Mouse (Mus musculus): ENCODE data around the gene Vash2. TPM values are rescaled to one million over a fixed set of nuclear protein-coding genes. Genes with fewer than 3 reads are reported as not detected.
"Not testable (repeated sequence)": the region's sequence is repeated elsewhere in the genome, so short reads cannot be mapped to it uniquely, and the experiment has no call there.

Vash2 gene
- polyA plus RNA-seq, 1 experiment from 2014 or later: 81.0 TPM

GRCm38 (mm10) chr1:190944109-190944760 is 34.9 kb downstream of the Vash2 start:
- H3K9me3 ChIP-seq (replicated peaks): no peaks in the 10 kb centered on the region
- no peak overlapping the region for H3K4me2 ChIP-seq (replicated peaks)
- H3K4me3 ChIP-seq: no peak overlapping the region
- peaks cover 82% of the 10 kb centered on the region for H3K36me3 ChIP-seq
- no peaks in the 10 kb centered on the region for H3K4me1 ChIP-seq
- 56% methylated on average over 6 of the region's 6 CpGs for WGBS
- ATAC-seq (ENCODE audit: low FRiP score): peak; percentile 64; the same call in 1 of the 2 replicates
- no peak overlapping the region for H3K9ac ChIP-seq
- no peak overlapping the region for H3K27ac ChIP-seq
- no peaks in the 10 kb centered on the region for H3K27me3 ChIP-seq

DNA sequence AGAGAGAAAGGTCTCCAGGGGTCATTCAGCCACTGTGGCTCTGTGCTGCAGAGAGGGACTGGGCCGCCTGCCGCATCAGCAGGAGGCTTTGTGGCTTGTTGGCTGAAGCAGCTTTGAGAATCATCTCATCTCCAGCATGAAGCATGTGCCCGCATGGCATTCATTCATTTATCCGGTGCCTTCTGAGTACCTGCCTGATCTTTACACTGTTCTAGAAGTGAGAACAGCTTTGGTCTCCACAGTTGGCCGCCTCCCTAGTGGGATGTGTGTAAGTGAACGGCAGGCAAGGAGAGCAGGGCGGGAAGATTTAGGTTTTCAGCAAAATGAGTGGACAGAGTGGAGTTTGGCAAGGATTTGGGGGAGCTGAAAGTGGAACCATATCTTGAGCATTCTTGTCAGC is 39.3 kb downstream of the Vash2 start:
- no peak for ATAC-seq (ENCODE audit: low FRiP score)
- WGBS: 77% methylated on average over 7 of the region's 7 CpGs
- Histone ChIP-seq H3K27me3 (no peaks in the 10 kb centered on the region), H3K4me2 (replicated peaks) (no peak overlapping the region), H3K4me1 (no peaks in the 10 kb centered on the region), H3K27ac (no peak overlapping the region), H3K9me3 (replicated peaks) (no peaks in the 10 kb centered on the region), H3K4me3 (no peak overlapping the region), H3K36me3 (peaks cover 63% of the 10 kb centered on the region), H3K9ac (no peak overlapping the region)

DNA sequence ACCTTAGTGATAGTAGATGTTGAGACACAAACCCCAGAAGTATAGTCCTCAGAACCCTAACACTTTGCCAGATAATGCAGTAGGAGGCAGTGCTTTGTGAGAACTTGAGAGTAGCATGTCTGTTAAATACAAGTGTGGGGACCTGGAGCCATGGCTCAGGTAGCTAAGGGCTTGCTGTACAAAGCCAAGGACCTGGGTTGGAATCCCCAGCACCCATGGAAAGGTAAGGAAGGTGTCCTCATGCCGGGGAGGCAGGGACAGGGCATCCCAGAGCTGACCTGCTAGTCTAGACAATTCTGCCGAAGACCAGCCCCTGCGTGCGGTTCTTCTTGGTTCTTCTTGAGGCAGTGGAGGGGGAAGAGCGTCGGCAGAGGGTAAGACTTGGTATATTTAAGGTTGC is 48.9 kb downstream of the Vash2 start:
- ATAC-seq (ENCODE audit: low FRiP score): no peak
- Histone ChIP-seq H3K9me3 (replicated peaks) (no peaks in the 10 kb centered on the region), H3K4me2 (replicated peaks) (no peak overlapping the region), H3K36me3 (peaks cover 22% of the 10 kb centered on the region), H3K9ac (no peak overlapping the region), H3K4me3 (no peak overlapping the region), H3K27ac (no peak overlapping the region), H3K4me1 (peaks cover 17% of the 10 kb centered on the region), H3K27me3 (no peaks in the 10 kb centered on the region)
- WGBS: 94% methylated on average over 6 of the region's 6 CpGs

DNA sequence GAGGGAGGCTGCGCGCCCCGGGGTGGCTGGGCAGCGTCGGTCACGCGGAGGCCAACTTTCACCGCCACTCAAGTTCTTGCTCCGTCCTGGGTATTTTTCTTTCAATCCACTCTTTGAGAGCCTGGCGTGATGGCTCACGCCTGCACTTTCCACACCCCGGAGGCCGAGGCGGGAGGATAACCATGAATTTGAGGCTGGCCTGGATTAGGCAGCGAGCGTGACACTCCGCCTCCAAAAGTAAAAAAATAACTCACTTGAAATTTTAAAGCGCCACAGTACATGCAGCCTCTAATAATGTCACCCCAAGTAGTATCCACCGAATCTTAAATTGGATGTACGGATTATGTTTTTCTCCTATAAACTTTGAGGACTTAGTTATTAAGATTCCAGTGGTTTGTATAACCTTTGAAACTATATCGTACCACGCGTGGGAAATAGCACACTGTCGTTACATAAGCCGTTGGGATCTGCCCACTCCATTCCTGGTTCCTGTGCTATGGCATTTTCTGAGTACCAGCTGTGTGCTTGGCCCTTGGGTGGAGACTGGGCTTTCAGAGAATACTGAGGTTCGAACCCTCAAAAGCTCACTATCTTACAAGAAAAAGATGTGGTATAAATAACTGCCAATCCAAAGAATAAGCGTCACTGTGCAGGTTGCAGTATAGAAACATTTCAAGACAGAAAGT is 49.9 kb downstream of the Vash2 start:
- Histone ChIP-seq H3K27me3 (no peaks in the 10 kb centered on the region), H3K4me2 (replicated peaks) (peak overlapping the region; percentile 84), H3K4me3 (peak overlapping the region; percentile 75), H3K36me3 (peaks cover 12% of the 10 kb centered on the region), H3K4me1 (peaks cover 17% of the 10 kb centered on the region), H3K9me3 (replicated peaks) (no peaks in the 10 kb centered on the region), H3K9ac (peak overlapping the region; percentile 94), H3K27ac (peak overlapping the region; percentile 100)
- ATAC-seq (ENCODE audit: low FRiP score): peak; percentile 44; the same call in 1 of the 2 replicates
- WGBS: 9% methylated on average over 27 of the region's 27 CpGs

- no peaks in the 10 kb centered on the region for H3K9me3 ChIP-seq (replicated peaks)
- H3K4me2 ChIP-seq (replicated peaks): peak overlapping the region; percentile 84
- peak overlapping the region; percentile 94 for H3K9ac ChIP-seq
- H3K27me3 ChIP-seq: no peaks in the 10 kb centered on the region
- peak overlapping the region; percentile 100 for H3K27ac ChIP-seq
- under 1% methylated on average over 36 of the region's 79 CpGs for WGBS
- H3K36me3 ChIP-seq: 0 out of 2 replicates have a peak, but pooled peaks cover 6% of the 10 kb centered on the region
- ATAC-seq (ENCODE audit: low FRiP score): peak; percentile 98
- H3K4me1 ChIP-seq: peaks cover 17% of the 10 kb centered on the region
- H3K4me3 ChIP-seq: peak overlapping the region; percentile 75
These were observed 50.6 kb downstream of the Vash2 start for GRCm38 (mm10) chr1:190928370-190929009.

DNA sequence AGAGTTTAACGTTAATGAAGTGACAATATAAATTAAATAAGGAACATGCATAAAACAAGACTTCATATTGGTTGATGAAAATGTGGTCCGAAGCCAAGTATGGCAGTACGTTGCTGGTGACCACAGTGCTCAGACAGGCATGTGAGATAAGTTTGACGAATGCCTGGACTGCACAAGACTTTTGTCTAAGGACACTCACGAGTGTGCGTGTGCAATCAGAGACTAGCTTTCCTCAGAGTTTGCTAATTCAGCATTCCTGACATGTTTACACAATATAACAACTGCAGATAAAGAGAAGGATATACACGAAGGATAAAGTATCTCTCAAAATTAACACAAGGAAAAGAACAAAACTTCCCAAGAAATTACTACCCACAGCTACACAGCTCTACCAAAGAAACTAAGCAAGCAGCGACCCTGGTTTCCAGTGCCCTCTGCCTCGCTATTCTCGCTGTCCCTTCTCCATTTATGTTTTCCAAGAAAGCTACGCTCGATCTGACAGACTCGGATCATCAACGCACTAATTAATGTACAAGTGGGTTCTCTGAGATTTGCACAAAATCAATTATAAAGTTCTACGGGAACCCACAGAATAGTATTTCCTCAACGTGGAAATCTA is 51.2 kb downstream of the Vash2 start:
- H3K27ac ChIP-seq: peak overlapping the region; percentile 100
- 0 out of 2 replicates have a peak, but pooled peaks cover 3% of the 10 kb centered on the region for H3K36me3 ChIP-seq
- H3K4me3 ChIP-seq: peak overlapping the region; percentile 75
- peak overlapping the region; percentile 94 for H3K9ac ChIP-seq
- no peaks in the 10 kb centered on the region for H3K27me3 ChIP-seq
- ATAC-seq (ENCODE audit: low FRiP score): peak; percentile 47
- 25% methylated on average over 16 of the region's 16 CpGs for WGBS
- H3K4me1 ChIP-seq: peaks cover 17% of the 10 kb centered on the region
- H3K9me3 ChIP-seq (replicated peaks): no peaks in the 10 kb centered on the region
- H3K4me2 ChIP-seq (replicated peaks): peak overlapping the region; percentile 84

DNA sequence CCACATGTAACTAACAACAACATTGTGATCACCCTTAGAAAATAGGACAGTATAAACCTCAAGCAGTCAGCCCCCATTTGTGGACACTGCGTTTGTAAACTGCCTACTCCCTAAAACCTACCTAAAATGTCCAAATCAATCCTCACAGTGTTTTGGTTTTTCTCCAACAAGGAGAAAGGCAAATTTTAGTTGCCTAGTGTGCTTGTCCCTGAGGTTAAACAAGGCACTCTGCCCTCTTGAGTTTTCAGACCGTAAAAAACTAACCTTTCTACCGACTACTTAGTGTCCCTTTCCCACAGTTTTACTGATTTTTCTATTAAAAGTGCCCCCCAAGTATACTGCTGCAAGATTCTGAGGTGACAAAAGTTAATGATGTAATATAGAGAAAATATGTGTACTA is 51.8 kb downstream of the Vash2 start:
- Histone ChIP-seq H3K4me2 (replicated peaks) (peak overlapping the region; percentile 84), H3K4me3 (no peak overlapping the region), H3K4me1 (peaks cover 17% of the 10 kb centered on the region), H3K9me3 (replicated peaks) (no peaks in the 10 kb centered on the region), H3K27me3 (no peaks in the 10 kb centered on the region), H3K9ac (no peak overlapping the region), H3K36me3 (no peaks in the 10 kb centered on the region), H3K27ac (no peak overlapping the region)
- no peak for ATAC-seq (ENCODE audit: low FRiP score)
- 95% methylated on average over 3 of the region's 3 CpGs for WGBS

DNA sequence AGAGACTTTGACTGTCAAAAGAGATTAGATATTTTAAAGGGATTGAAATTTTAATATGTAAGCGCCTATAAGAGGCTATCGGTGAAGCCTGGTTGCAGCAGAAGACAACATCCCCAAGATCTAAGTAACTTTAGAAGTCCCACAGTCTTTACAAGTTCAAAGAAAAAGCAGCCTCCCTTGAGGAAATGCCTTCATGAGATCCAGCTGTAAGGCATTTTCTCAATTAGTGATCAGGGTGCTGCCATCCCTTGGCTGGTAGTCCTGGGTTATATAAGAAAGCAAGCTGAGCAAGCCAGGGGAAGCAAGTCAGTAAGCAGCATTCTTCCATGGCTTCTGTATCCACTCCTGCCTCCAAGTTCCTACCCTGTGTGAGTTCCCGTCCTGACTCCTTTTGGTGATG is 54.3 kb downstream of the Vash2 start, which contains the start of gene Angel2:
Gene Angel2 (plus strand): TSS at position 301 of the 400 bp plus-strand sequence.
- H3K27ac ChIP-seq; H3K4me2 ChIP-seq (replicated peaks); H3K36me3 ChIP-seq; ATAC-seq (ENCODE audit: low FRiP score); H3K9ac ChIP-seq; H3K27me3 ChIP-seq; H3K9me3 ChIP-seq (replicated peaks); H3K4me3 ChIP-seq: not testable (repeated sequence)
- H3K4me1 ChIP-seq: peaks cover 12% of the 10 kb centered on the region
- 72% methylated on average over 3 of the region's 3 CpGs for WGBS

- Histone ChIP-seq H3K9me3 (replicated peaks) (no peaks in the 10 kb centered on the region), H3K4me1 (no peaks in the 10 kb centered on the region), H3K4me3 (no peak overlapping the region), H3K27me3 (0 out of 2 replicates have a peak, but pooled peaks cover 2% of the 10 kb centered on the region), H3K27ac (no peak overlapping the region), H3K36me3 (no peaks in the 10 kb centered on the region), H3K9ac (no peak overlapping the region), H3K4me2 (replicated peaks) (no peak overlapping the region)
- ATAC-seq (ENCODE audit: low FRiP score): no peak
- WGBS: 75% methylated on average over 8 of the region's 8 CpGs
These were observed 59.2 kb downstream of the Vash2 start for GRCm38 (mm10) chr1:190919725-190920469.

GRCm38 (mm10) chr1:190918938-190919337 is 60.2 kb downstream of the Vash2 start:
- no peaks in the 10 kb centered on the region for H3K9me3 ChIP-seq (replicated peaks)
- H3K27me3 ChIP-seq: 0 out of 2 replicates have a peak, but pooled peaks cover 2% of the 10 kb centered on the region
- H3K36me3 ChIP-seq: no peaks in the 10 kb centered on the region
- H3K9ac ChIP-seq: no peak overlapping the region
- no peaks in the 10 kb centered on the region for H3K4me1 ChIP-seq
- no peak for ATAC-seq (ENCODE audit: low FRiP score)
- WGBS: 73% methylated on average over 7 of the region's 7 CpGs
- no peak overlapping the region for H3K4me3 ChIP-seq
- no peak overlapping the region for H3K4me2 ChIP-seq (replicated peaks)
- no peak overlapping the region for H3K27ac ChIP-seq

GRCm38 (mm10) chr1:190912623-190913022 is 66.5 kb downstream of the Vash2 start:
- Histone ChIP-seq H3K36me3 (no peaks in the 10 kb centered on the region), H3K4me1 (peaks cover 20% of the 10 kb centered on the region), H3K27me3 (0 out of 2 replicates have a peak, but pooled peaks cover 2% of the 10 kb centered on the region), H3K4me2 (replicated peaks) (no peak overlapping the region), H3K9me3 (replicated peaks) (no peaks in the 10 kb centered on the region), H3K9ac (no peak overlapping the region), H3K27ac (no peak overlapping the region), H3K4me3 (no peak overlapping the region)
- WGBS: 41% methylated on average over 1 of the region's 1 CpGs
- no peak for ATAC-seq (ENCODE audit: low FRiP score)
